Comparison of ENCODE assay signal across 8 mouse cellular contexts in genomic region chr19:32759357-32760024, GRCm38 (mm10). TPM values are rescaled to one million over a fixed set of nuclear protein-coding genes. Genes with fewer than 3 reads are reported as not detected.
DNase-seq lines count a peak whose midpoint lies in the region; ATAC-seq and TF ChIP-seq lines count a peak whose summit lies in the region.

No protein-coding gene starts in this region.

- H3K27me3 ChIP-seq in heart, embryonic 16.5 days (ENCODE audit: control insufficient read depth, insufficient read depth, low read length), result no peaks in the 10 kb centered on the region
- no peaks in the 10 kb centered on the region for H3K27me3 ChIP-seq in G1E (ENCODE audit: insufficient read depth, low read length)
- H3K27me3 ChIP-seq in forebrain, postnatal 0 days (ENCODE audit: insufficient read depth, low read length), result no peaks in the 10 kb centered on the region
- H3K27me3 ChIP-seq in midbrain, embryonic 11.5 days (ENCODE audit: control insufficient read depth, insufficient read depth, low read length), result no peaks in the 10 kb centered on the region

- 2% methylated on average over 8 of the region's 8 CpGs for WGBS in heart, embryonic 16.5 days
- under 1% methylated on average over 8 of the region's 8 CpGs for WGBS in forebrain, postnatal 0 days
- WGBS in midbrain, embryonic 11.5 days, result under 1% methylated on average over 8 of the region's 8 CpGs

- no peak overlapping the region for H3K27ac ChIP-seq in heart, embryonic 16.5 days (ENCODE audit: low read length)
- H3K27ac ChIP-seq in forebrain, postnatal 0 days (ENCODE audit: low read depth, low read length), result no peak overlapping the region
- H3K27ac ChIP-seq in midbrain, embryonic 11.5 days (ENCODE audit: low read depth, low read length), result no peak overlapping the region

- peak overlapping the region; percentile 93 for H3K9ac ChIP-seq in heart, embryonic 16.5 days (ENCODE audit: low read length)
- H3K9ac ChIP-seq in forebrain, postnatal 0 days, result peak overlapping the region; percentile 97
- peak overlapping the region; percentile 53 for H3K9ac ChIP-seq in midbrain, embryonic 11.5 days (ENCODE audit: low read length)

- H3K36me3 ChIP-seq in heart, embryonic 16.5 days (ENCODE audit: control insufficient read depth, insufficient read depth), result no peaks in the 10 kb centered on the region
- H3K36me3 ChIP-seq in G1E (replicated peaks), result peaks cover 18% of the 10 kb centered on the region
- no peaks in the 10 kb centered on the region for H3K36me3 ChIP-seq in forebrain, postnatal 0 days (ENCODE audit: insufficient read depth)
- no peaks in the 10 kb centered on the region for H3K36me3 ChIP-seq in midbrain, embryonic 11.5 days (ENCODE audit: control insufficient read depth, insufficient read depth, low read length)

- ATAC-seq in heart, embryonic 16.5 days (replicated peaks; ENCODE audit: extremely low read depth, insufficient read depth, low FRiP score), result no peak
- no peak for ATAC-seq in G1E (ENCODE audit: extremely low read depth, insufficient number of reproducible peaks, low FRiP score, poor library complexity, severe bottlenecking)
- ATAC-seq in forebrain, postnatal 0 days, result no peak
- ATAC-seq in midbrain, embryonic 11.5 days (ENCODE audit: low FRiP score), result no peak

- TF ChIP-seq CTCF in G1E (IDR thresholded peaks at IDR 0.05; ENCODE audit: low read depth, low read length), result no peak
- no peak for TF ChIP-seq CTCF in forebrain, postnatal 0 days (IDR thresholded peaks at IDR 0.05; ENCODE audit: low read depth)

- no peaks in the 10 kb centered on the region for H3K9me3 ChIP-seq in heart, embryonic 16.5 days (replicated peaks; ENCODE audit: control insufficient read depth, low read length)
- no peaks in the 10 kb centered on the region for H3K9me3 ChIP-seq in G1E (replicated peaks)
- H3K9me3 ChIP-seq in forebrain, postnatal 0 days (ENCODE audit: low read length), result no peaks in the 10 kb centered on the region
- no peaks in the 10 kb centered on the region for H3K9me3 ChIP-seq in midbrain, embryonic 11.5 days (ENCODE audit: control insufficient read depth, low read length)

- H3K4me3 ChIP-seq in heart, embryonic 16.5 days (ENCODE audit: low read length), result peak overlapping the region; percentile 92
- H3K4me3 ChIP-seq in G1E (ENCODE audit: low read depth, low read length), result peak overlapping the region; percentile 89
- peak overlapping the region; percentile 98 for H3K4me3 ChIP-seq in forebrain, postnatal 0 days (ENCODE audit: low read depth, low read length)
- peak overlapping the region; percentile 97 for H3K4me3 ChIP-seq in midbrain, embryonic 11.5 days (ENCODE audit: low read depth, low read length)

- intact Hi-C loops in gastrocnemius, postnatal 36 days (cut with DNase I), result loop anchor here (5.0 to 10.0 kb wide), 2 partner anchors 48 to 195 kb away; no protein-coding TSS in a partner anchor

- no peak for DNase-seq in heart, adult 9 months (ENCODE audit: low spot score in 2 of 2)
- no peak for DNase-seq in G1E (ENCODE audit: low spot score)
- no peak for DNase-seq in forebrain, postnatal 0 days
- peak; percentile 91 for DNase-seq in midbrain, embryonic 11.5 days (ENCODE audit: low spot score, missing footprints)
- DNase-seq in retina, postnatal 1 day, result no peak
- no peak for DNase-seq in gastrocnemius, postnatal 36 days
- DNase-seq in urinary bladder, postnatal 36 days (ENCODE audit: low spot score in 2 of 2), result no peak

- H3K4me2 ChIP-seq in heart, embryonic 16.5 days (ENCODE audit: low read depth, low read length), result peak overlapping the region; percentile 89
- peak overlapping the region; percentile 84 for H3K4me2 ChIP-seq in forebrain, postnatal 0 days (ENCODE audit: low read depth)
- H3K4me2 ChIP-seq in midbrain, embryonic 11.5 days, result peak overlapping the region; percentile 71

- peaks cover 23% of the 10 kb centered on the region for H3K4me1 ChIP-seq in heart, embryonic 16.5 days (ENCODE audit: control insufficient read depth, insufficient read depth, low read length)
- H3K4me1 ChIP-seq in G1E (ENCODE audit: insufficient read depth, low read depth, low read length), result peaks cover 36% of the 10 kb centered on the region
- peaks cover 10% of the 10 kb centered on the region for H3K4me1 ChIP-seq in forebrain, postnatal 0 days (ENCODE audit: insufficient read depth)
- peaks cover 20% of the 10 kb centered on the region for H3K4me1 ChIP-seq in midbrain, embryonic 11.5 days (ENCODE audit: control insufficient read depth, insufficient read depth, low read length)

RNA-seq across cellular contexts. Expression of gene Pten, which starts 2.2 kb away (rescaled TPM):
- polyA plus RNA-seq in heart, embryonic 16.5 days (2015; fragmentation: Nextera tagmentation; extraction: Ambion mirVana), result 4.7 and 5.1 TPM in 2 replicates
- 133 and 134 TPM in 2 replicates for total RNA-seq in G1E (2014; fragmentation: Nextera tagmentation)
- 96.8 and 105 TPM in 2 replicates for total RNA-seq in G1E (2017)
- 31.4 and 43.7 TPM in 2 replicates for polyA plus RNA-seq in G1E (2012)
- 105 and 122 TPM in 2 replicates for total RNA-seq in forebrain, postnatal 0 days (2014; rRNA removed)
- polyA plus RNA-seq in forebrain, postnatal 0 days (2015; fragmentation: Nextera tagmentation; extraction: Ambion mirVana), result 10.0 and 12.3 TPM in 2 replicates
- polyA plus RNA-seq in midbrain, embryonic 11.5 days (2014; fragmentation: Nextera tagmentation; extraction: Ambion mirVana), result 9.1 and 9.4 TPM in 2 replicates
- total RNA-seq in gastrocnemius, postnatal 36 days (2021), result 10 to 100 TPM; 31.3 to 32.0 TPM

RNA-seq across cellular contexts. Expression of gene Atad1, which starts 19.9 kb away (rescaled TPM):
- polyA plus RNA-seq in heart, embryonic 16.5 days (2015; fragmentation: Nextera tagmentation; extraction: Ambion mirVana), result 62.1 and 64.7 TPM in 2 replicates
- 102 and 117 TPM in 2 replicates for total RNA-seq in G1E (2014; fragmentation: Nextera tagmentation)
- 53.5 and 69.8 TPM in 2 replicates for total RNA-seq in G1E (2017)
- polyA plus RNA-seq in G1E (2012), result 1.4 and 2.3 TPM in 2 replicates
- 135 and 173 TPM in 2 replicates for total RNA-seq in forebrain, postnatal 0 days (2014; rRNA removed)
- 119 and 121 TPM in 2 replicates for polyA plus RNA-seq in forebrain, postnatal 0 days (2015; fragmentation: Nextera tagmentation; extraction: Ambion mirVana)
- 110 and 114 TPM in 2 replicates for polyA plus RNA-seq in midbrain, embryonic 11.5 days (2014; fragmentation: Nextera tagmentation; extraction: Ambion mirVana)
- total RNA-seq in gastrocnemius, postnatal 36 days (2021), result 10 to 100 TPM; 50.7 to 53.3 TPM

Comparison
In these comparisons a context has a peak if more than half of its experiments do, and no peak if none do; other contexts are left out.
1. RNA of gene Atad1, which starts 19.9 kb away (polyA plus RNA-seq): 119 to 121 TPM in forebrain, postnatal 0 days, 110 to 114 TPM in midbrain, embryonic 11.5 days and 62.1 to 64.7 TPM in heart, embryonic 16.5 days; 1.4 to 2.3 TPM in G1E; every median in the first group is over 10 times any median in the second.
2. Peak in every context shown above with its lines, with median percentiles within 50 percentile points of each other: H3K4me2 ChIP-seq, H3K4me3 ChIP-seq and H3K9ac ChIP-seq.